Mouse (Mus musculus): ENCODE data around the gene Nek8.

The Nek8 gene

GRCm38 (mm10) chr11:78183884-78184514 is 7.5 kb upstream of the Nek8 start:
- no peak for DNase-seq (ENCODE audit: low read depth, low spot score)

GRCm38 (mm10) chr11:78182961-78183844 is 6.7 kb upstream of the Nek8 start, which contains the start of gene Rpl23a:
Gene Rpl23a, minus strand, starts transcription at chr11:78183584.
- peak; percentile 81 for DNase-seq (ENCODE audit: low read depth, low spot score)

- DNase-seq (ENCODE audit: low read depth, low spot score), result no peak
Measured at GRCm38 (mm10) chr11:78182450-78182849, 6.0 kb upstream of the Nek8 start.

GRCm38 (mm10) chr11:78181830-78182357 is 5.4 kb upstream of the Nek8 start:
- no peak for DNase-seq (ENCODE audit: low read depth, low spot score)

GRCm38 (mm10) chr11:78180081-78180761 is 3.7 kb upstream of the Nek8 start:
- no peak for DNase-seq (ENCODE audit: low read depth, low spot score)

GRCm38 (mm10) chr11:78179438-78179999 is 3.0 kb upstream of the Nek8 start:
- DNase-seq (ENCODE audit: low read depth, low spot score), result no peak

- DNase-seq (ENCODE audit: low read depth, low spot score), result no peak
Measured at GRCm38 (mm10) chr11:78178859-78179437, 2.5 kb upstream of the Nek8 start.

- DNase-seq (ENCODE audit: low read depth, low spot score), result peak; percentile 93
Measured at GRCm38 (mm10) chr11:78177903-78178858, 1.7 kb upstream of the Nek8 start.

GRCm38 (mm10) chr11:78177437-78177836 is 962 bp upstream of the Nek8 start:
- no peak for DNase-seq (ENCODE audit: low read depth, low spot score)

GRCm38 (mm10) chr11:78176905-78177331 is 443 bp upstream of the Nek8 start:
- no peak for DNase-seq (ENCODE audit: low read depth, low spot score)

- peak; percentile 95 for DNase-seq (ENCODE audit: low read depth, low spot score)
Measured at GRCm38 (mm10) chr11:78175771-78176401, 589 bp downstream of the Nek8 start.

- no peak for DNase-seq (ENCODE audit: low read depth, low spot score)
Measured at GRCm38 (mm10) chr11:78174506-78174905, 2.0 kb downstream of the Nek8 start.

- no peak for DNase-seq (ENCODE audit: low read depth, low spot score)
Measured at GRCm38 (mm10) chr11:78172748-78173383, 3.6 kb downstream of the Nek8 start.

- DNase-seq (ENCODE audit: low read depth, low spot score), result no peak
Measured at GRCm38 (mm10) chr11:78172034-78172747, 4.3 kb downstream of the Nek8 start.

- no peak for DNase-seq (ENCODE audit: low read depth, low spot score)
Measured at GRCm38 (mm10) chr11:78171328-78171727, 5.1 kb downstream of the Nek8 start.

- no peak for DNase-seq (ENCODE audit: low read depth, low spot score)
Measured at GRCm38 (mm10) chr11:78170306-78170705, 6.2 kb downstream of the Nek8 start.

GRCm38 (mm10) chr11:78168541-78169468 is 7.7 kb downstream of the Nek8 start:
- no peak for DNase-seq (ENCODE audit: low read depth, low spot score)
